Mouse (Mus musculus): Measurements from ENCODE around the gene Cdca8. TPM values are rescaled to one million over a fixed set of nuclear protein-coding genes. Genes with fewer than 3 reads are reported as not detected.

Gene Cdca8
- polyA plus RNA-seq, 1 experiment from 2014 or later, result 195 TPM

- H3K9me3 ChIP-seq (ENCODE audit: control insufficient read depth, low read length), result no peaks in the 10 kb centered on the region
- H3K27me3 ChIP-seq (ENCODE audit: control insufficient read depth, insufficient read depth, low read length), result no peaks in the 10 kb centered on the region
- H3K4me2 ChIP-seq (replicated peaks; ENCODE audit: low read depth, low read length), result no peak overlapping the region
- ATAC-seq (ENCODE audit: low FRiP score) (no peak), DNase-seq (ENCODE audit: low spot score) (no peak)
- H3K27ac ChIP-seq (ENCODE audit: low read depth, low read length), result no peak overlapping the region
- no peaks in the 10 kb centered on the region for H3K4me1 ChIP-seq (replicated peaks; ENCODE audit: control insufficient read depth, insufficient read depth, low read length)
- WGBS, result 83% methylated on average over 5 of the region's 5 CpGs
- H3K36me3 ChIP-seq (ENCODE audit: control insufficient read depth, insufficient read depth, low read length), result no peaks in the 10 kb centered on the region
- no peak overlapping the region for H3K4me3 ChIP-seq (ENCODE audit: low read depth, low read length)
- H3K9ac ChIP-seq (ENCODE audit: low read depth, low read length), result no peak overlapping the region
These were observed 4.7 kb upstream of the Cdca8 start for GRCm38 (mm10) chr4:124943781-124944180.

- Histone ChIP-seq H3K9ac (ENCODE audit: low read depth, low read length) (no peak overlapping the region), H3K27ac (ENCODE audit: low read depth, low read length) (no peak overlapping the region), H3K4me3 (ENCODE audit: low read depth, low read length) (no peak overlapping the region), H3K9me3 (ENCODE audit: control insufficient read depth, low read length) (no peaks in the 10 kb centered on the region), H3K36me3 (ENCODE audit: control insufficient read depth, insufficient read depth, low read length) (no peaks in the 10 kb centered on the region), H3K4me1 (replicated peaks; ENCODE audit: control insufficient read depth, insufficient read depth, low read length) (no peaks in the 10 kb centered on the region), H3K4me2 (replicated peaks; ENCODE audit: low read depth, low read length) (no peak overlapping the region), H3K27me3 (ENCODE audit: control insufficient read depth, insufficient read depth, low read length) (no peaks in the 10 kb centered on the region)
- 13% methylated on average over 4 of the region's 4 CpGs for WGBS
- DNase-seq (ENCODE audit: low spot score), result peak; percentile 91
- no peak for ATAC-seq (ENCODE audit: low FRiP score)
These were observed 3.9 kb upstream of the Cdca8 start for GRCm38 (mm10) chr4:124943022-124943421.

GRCm38 (mm10) chr4:124936613-124937471, 2.3 kb downstream of the Cdca8 start, which contains the start of gene 9930104L06Rik:
Gene 9930104L06Rik, plus strand, starts transcription at chr4:124937048.
- H3K27ac ChIP-seq (ENCODE audit: low read depth, low read length), result no peak within 1 kb of the TSS
- peaks cover 3% of the 10 kb centered on the region for H3K4me1 ChIP-seq (replicated peaks; ENCODE audit: control insufficient read depth, insufficient read depth, low read length)
- no peaks in the 10 kb centered on the region for H3K9me3 ChIP-seq (ENCODE audit: control insufficient read depth, low read length)
- DNase-seq (ENCODE audit: low spot score) (peak; percentile 97), ATAC-seq (ENCODE audit: low FRiP score) (peak; percentile 99)
- peak within 1 kb of the TSS; percentile 91 for H3K4me3 ChIP-seq (ENCODE audit: low read depth, low read length)
- under 1% methylated on average over 52 of the region's 52 CpGs for WGBS
- H3K9ac ChIP-seq (ENCODE audit: low read depth, low read length), result peak within 1 kb of the TSS; percentile 79
- H3K4me2 ChIP-seq (replicated peaks; ENCODE audit: low read depth, low read length), result peak within 1 kb of the TSS; percentile 65
- no peaks in the 10 kb centered on the region for H3K27me3 ChIP-seq (ENCODE audit: control insufficient read depth, insufficient read depth, low read length)
- no peaks in the 10 kb centered on the region for H3K36me3 ChIP-seq (ENCODE audit: control insufficient read depth, insufficient read depth, low read length)

- Histone ChIP-seq H3K36me3 (ENCODE audit: control insufficient read depth, insufficient read depth, low read length) (peaks cover 8% of the 10 kb centered on the region), H3K4me2 (replicated peaks; ENCODE audit: low read depth, low read length) (no peak overlapping the region), H3K9ac (ENCODE audit: low read depth, low read length) (no peak overlapping the region), H3K27ac (ENCODE audit: low read depth, low read length) (no peak overlapping the region), H3K9me3 (ENCODE audit: control insufficient read depth, low read length) (no peaks in the 10 kb centered on the region), H3K4me3 (ENCODE audit: low read depth, low read length) (no peak overlapping the region), H3K4me1 (replicated peaks; ENCODE audit: control insufficient read depth, insufficient read depth, low read length) (no peaks in the 10 kb centered on the region), H3K27me3 (ENCODE audit: control insufficient read depth, insufficient read depth, low read length) (no peaks in the 10 kb centered on the region)
- 88% methylated on average over 5 of the region's 5 CpGs for WGBS
- DNase-seq (ENCODE audit: low spot score) (no peak), ATAC-seq (ENCODE audit: low FRiP score) (no peak)
These were observed 11.0 kb downstream of the Cdca8 start for GRCm38 (mm10) chr4:124928102-124928501.

- Histone ChIP-seq H3K27ac (ENCODE audit: low read depth, low read length) (peak overlapping the region; percentile 82), H3K9ac (ENCODE audit: low read depth, low read length) (peak overlapping the region; percentile 33; the same call in 1 of the 2 replicates), H3K4me3 (ENCODE audit: low read depth, low read length) (peak overlapping the region; percentile 14), H3K27me3 (ENCODE audit: control insufficient read depth, insufficient read depth, low read length) (no peaks in the 10 kb centered on the region), H3K9me3 (ENCODE audit: control insufficient read depth, low read length) (no peaks in the 10 kb centered on the region), H3K4me1 (replicated peaks; ENCODE audit: control insufficient read depth, insufficient read depth, low read length) (peaks cover 3% of the 10 kb centered on the region; the same call in 1 of the 2 replicates), H3K4me2 (replicated peaks; ENCODE audit: low read depth, low read length) (peak overlapping the region; percentile 43), H3K36me3 (ENCODE audit: control insufficient read depth, insufficient read depth, low read length) (no peaks in the 10 kb centered on the region)
- peak; percentile 78 for DNase-seq (ENCODE audit: low spot score)
- WGBS, result 8% methylated on average over 21 of the region's 21 CpGs
- peak; percentile 85 for ATAC-seq (ENCODE audit: low FRiP score)
These were observed 32.9 kb downstream of the Cdca8 start for GRCm38 (mm10) chr4:124905971-124906822.

GRCm38 (mm10) chr4:124905417-124905816, 33.7 kb downstream of the Cdca8 start:
- WGBS, result 61% methylated on average over 4 of the region's 4 CpGs
- no peaks in the 10 kb centered on the region for H3K27me3 ChIP-seq (ENCODE audit: control insufficient read depth, insufficient read depth, low read length)

GRCm38 (mm10) chr4:124899906-124900305, 39.2 kb downstream of the Cdca8 start:
- WGBS, result 53% methylated on average over 5 of the region's 5 CpGs
- Histone ChIP-seq H3K36me3 (ENCODE audit: control insufficient read depth, insufficient read depth, low read length) (no peaks in the 10 kb centered on the region), H3K9ac (ENCODE audit: low read depth, low read length) (no peak overlapping the region), H3K4me3 (ENCODE audit: low read depth, low read length) (no peak overlapping the region), H3K4me2 (replicated peaks; ENCODE audit: low read depth, low read length) (no peak overlapping the region), H3K9me3 (ENCODE audit: control insufficient read depth, low read length) (no peaks in the 10 kb centered on the region), H3K27ac (ENCODE audit: low read depth, low read length) (no peak overlapping the region), H3K27me3 (ENCODE audit: control insufficient read depth, insufficient read depth, low read length) (peaks cover 12% of the 10 kb centered on the region), H3K4me1 (replicated peaks; ENCODE audit: control insufficient read depth, insufficient read depth, low read length) (peaks cover 5% of the 10 kb centered on the region)
- ATAC-seq (ENCODE audit: low FRiP score) (no peak), DNase-seq (ENCODE audit: low spot score) (no peak)

More at GRCm38 (mm10) chr4:124905417-124905816, 33.7 kb downstream of the Cdca8 start:
- Histone ChIP-seq H3K4me3 (ENCODE audit: low read depth, low read length) (no peak overlapping the region), H3K4me2 (replicated peaks; ENCODE audit: low read depth, low read length) (no peak overlapping the region), H3K27ac (ENCODE audit: low read depth, low read length) (0 out of 2 replicates have a peak overlapping the region, but pooled peaks have one; percentile 82), H3K4me1 (replicated peaks; ENCODE audit: control insufficient read depth, insufficient read depth, low read length) (peaks cover 3% of the 10 kb centered on the region; the same call in 1 of the 2 replicates), H3K36me3 (ENCODE audit: control insufficient read depth, insufficient read depth, low read length) (no peaks in the 10 kb centered on the region), H3K9me3 (ENCODE audit: control insufficient read depth, low read length) (no peaks in the 10 kb centered on the region), H3K9ac (ENCODE audit: low read depth, low read length) (no peak overlapping the region)
- ATAC-seq (ENCODE audit: low FRiP score), result no peak
- DNase-seq (ENCODE audit: low spot score), result no peak

- H3K27me3 ChIP-seq (ENCODE audit: control insufficient read depth, insufficient read depth, low read length), result peaks cover 25% of the 10 kb centered on the region
- H3K4me1 ChIP-seq (replicated peaks; ENCODE audit: control insufficient read depth, insufficient read depth, low read length), result peaks cover 8% of the 10 kb centered on the region
- H3K27ac ChIP-seq (ENCODE audit: low read depth, low read length), result peak overlapping the region; percentile 70
- ATAC-seq (ENCODE audit: low FRiP score) (no peak), DNase-seq (ENCODE audit: low spot score) (peak; percentile 54)
- no peak overlapping the region for H3K4me3 ChIP-seq (ENCODE audit: low read depth, low read length)
- no peak overlapping the region for H3K9ac ChIP-seq (ENCODE audit: low read depth, low read length)
- no peaks in the 10 kb centered on the region for H3K36me3 ChIP-seq (ENCODE audit: control insufficient read depth, insufficient read depth, low read length)
- no peaks in the 10 kb centered on the region for H3K9me3 ChIP-seq (ENCODE audit: control insufficient read depth, low read length)
- WGBS, result 19% methylated on average over 10 of the region's 10 CpGs
- no peak overlapping the region for H3K4me2 ChIP-seq (replicated peaks; ENCODE audit: low read depth, low read length)
These were observed 40.7 kb downstream of the Cdca8 start for GRCm38 (mm10) chr4:124898428-124898827.
